Mouse (Mus musculus): ENCODE data around the gene Trpm6. TPM values are rescaled to one million over a fixed set of nuclear protein-coding genes. Genes with fewer than 3 reads are reported as not detected.

Trpm6 gene
- under 1 TPM; 0.36 to 0.45 TPM for total RNA-seq (2021)

- DNase-seq = peak; percentile 17
Measured at GRCm38 (mm10) chr19:18749598-18750339, at the start of gene Trpm6. Gene Trpm6, plus strand, starts transcription at chr19:18749983.

GRCm38 (mm10) chr19:18708101-18708500 is 41.7 kb upstream of the Trpm6 start:
- no peak for DNase-seq

- no peak for DNase-seq
Measured at GRCm38 (mm10) chr19:18710903-18711302, 38.9 kb upstream of the Trpm6 start.

- DNase-seq = no peak
Measured at GRCm38 (mm10) chr19:18711589-18711988, 38.2 kb upstream of the Trpm6 start.

- no peak for DNase-seq
Measured at GRCm38 (mm10) chr19:18712153-18712865, 37.5 kb upstream of the Trpm6 start.

DNA sequence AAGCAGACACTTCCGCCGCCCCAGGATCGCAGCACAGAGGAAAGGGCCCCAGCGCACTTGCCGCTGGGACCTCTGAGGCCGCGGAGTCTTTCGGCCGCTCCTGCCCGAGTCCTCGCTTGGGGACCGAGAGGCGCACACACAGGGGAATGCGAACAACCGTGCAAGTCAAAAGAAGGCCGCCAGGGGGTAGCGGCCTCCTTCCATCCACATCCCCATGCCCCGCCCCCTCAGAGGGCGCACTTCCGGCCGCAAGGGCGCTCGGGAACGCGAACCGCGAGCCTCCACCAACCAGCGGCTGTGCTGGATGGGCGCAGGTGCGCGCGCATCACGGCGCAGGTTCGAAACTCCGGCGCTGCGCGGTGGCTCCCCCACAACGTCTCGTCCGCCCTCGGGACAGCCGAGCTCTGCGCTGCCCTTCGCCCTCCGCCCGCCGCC is 36.9 kb upstream of the Trpm6 start, which contains the start of gene D030056L22Rik:
Gene D030056L22Rik, plus strand, starts transcription at position 328 of the 435 bp plus-strand sequence.
- DNase-seq = peak; percentile 98

DNA sequence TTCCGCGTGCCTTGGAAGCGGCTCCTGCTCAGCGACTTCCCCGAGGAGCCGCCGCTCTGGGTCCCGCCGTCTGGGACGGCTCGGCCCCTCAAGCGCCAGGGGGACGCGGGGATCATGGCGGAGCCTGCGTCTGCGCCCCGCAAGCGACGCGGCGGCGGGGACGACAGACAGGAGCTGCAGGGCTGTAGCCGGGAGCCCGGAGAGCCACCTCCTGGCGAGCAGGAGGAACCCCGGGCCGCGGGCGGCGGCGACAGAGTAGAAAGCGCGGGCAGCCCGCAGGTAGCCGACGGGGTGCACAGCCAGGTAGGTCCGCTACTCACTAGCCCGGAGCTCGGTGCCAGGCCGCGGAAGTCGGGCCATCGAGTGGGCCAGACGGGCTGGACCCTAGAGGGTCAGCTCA is 36.4 kb upstream of the Trpm6 start:
- peak; percentile 64 for DNase-seq

- peak; percentile 80 for DNase-seq
Measured at GRCm38 (mm10) chr19:18716374-18716773, 33.4 kb upstream of the Trpm6 start.

DNA sequence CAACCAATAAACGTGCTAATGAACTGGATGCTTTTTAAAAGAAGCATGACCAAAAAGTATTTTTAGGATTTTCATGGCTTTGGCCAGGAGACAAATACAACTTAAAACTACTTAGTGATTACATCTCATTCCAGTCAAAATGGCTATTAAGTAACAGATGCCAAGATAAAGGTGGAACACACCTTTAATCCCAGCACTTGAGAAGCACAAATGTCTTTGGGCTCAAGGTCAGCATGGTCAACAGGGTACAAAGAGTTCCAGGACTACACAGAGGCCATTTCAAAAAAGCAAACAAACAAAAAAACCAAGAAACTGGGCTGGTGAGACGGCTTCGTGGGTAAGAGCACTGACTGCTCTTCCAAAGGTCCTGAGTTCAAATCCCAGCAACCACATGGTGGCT is 29.4 kb upstream of the Trpm6 start:
- no peak for DNase-seq

GRCm38 (mm10) chr19:18725186-18725585 is 24.6 kb upstream of the Trpm6 start:
- no peak for DNase-seq

- no peak for DNase-seq
Measured at GRCm38 (mm10) chr19:18730255-18730654, 19.5 kb upstream of the Trpm6 start.

DNA sequence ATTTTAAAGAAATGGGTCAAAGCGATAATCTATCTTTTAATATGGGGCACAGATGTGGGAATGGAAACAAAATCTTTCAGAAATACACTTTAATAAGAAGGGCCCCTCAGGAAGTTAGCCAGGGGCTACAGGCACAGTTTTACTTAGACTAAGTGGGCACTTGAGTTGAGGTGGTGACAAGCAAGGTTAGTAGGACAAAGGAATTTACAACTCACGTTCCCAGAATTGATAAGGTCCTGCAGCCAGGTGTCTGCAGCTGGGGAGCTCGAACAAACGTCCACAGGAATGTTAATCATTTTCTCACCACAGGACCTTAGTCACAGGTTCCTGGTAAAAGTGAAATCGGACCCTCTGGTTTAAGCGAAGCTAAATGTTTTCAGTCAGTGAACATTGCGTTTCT is 18.7 kb upstream of the Trpm6 start:
- no peak for DNase-seq

- no peak for DNase-seq
Measured at GRCm38 (mm10) chr19:18735901-18736300, 13.9 kb upstream of the Trpm6 start.

DNA sequence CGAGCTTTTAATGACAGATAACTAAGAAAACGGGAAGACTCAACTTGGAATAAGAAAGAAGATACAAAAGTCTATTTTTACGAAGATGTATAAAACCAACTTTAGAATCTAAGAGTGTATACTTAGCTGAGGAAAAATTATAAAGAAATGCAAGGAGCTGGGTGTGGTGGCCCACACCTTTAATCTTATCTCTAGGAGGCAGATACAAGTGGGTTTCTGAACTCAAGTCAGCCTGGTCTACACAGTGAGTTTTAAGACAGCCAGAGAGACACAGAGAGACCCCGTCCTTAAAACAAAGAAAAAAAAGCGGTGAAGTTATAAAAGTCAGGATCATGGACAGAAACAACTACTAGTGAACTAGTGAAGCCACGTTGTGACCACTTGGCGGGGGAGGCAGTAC is 10.6 kb upstream of the Trpm6 start:
- DNase-seq = no peak

DNA sequence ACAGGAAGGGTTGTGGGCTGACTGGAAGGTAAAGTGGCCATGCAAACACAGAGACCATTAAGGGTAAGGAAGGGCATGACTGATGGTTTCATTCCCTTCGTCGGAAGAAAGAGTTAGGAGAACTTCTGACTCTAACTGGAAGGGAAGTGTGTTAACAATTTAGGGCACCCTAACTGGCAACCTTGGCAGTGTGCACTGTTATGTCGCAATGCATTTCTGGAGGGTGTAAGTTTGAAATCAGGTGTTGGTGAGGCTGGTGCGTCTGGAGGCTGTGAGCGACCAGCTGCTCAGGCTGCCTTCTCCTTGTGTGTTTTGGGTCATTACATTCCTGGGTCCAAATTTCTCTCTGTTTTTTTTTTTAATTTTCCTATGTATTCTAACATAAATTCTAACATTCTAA is 5.8 kb upstream of the Trpm6 start:
- DNase-seq = no peak

- no peak for DNase-seq
Measured at GRCm38 (mm10) chr19:18746576-18747340, 3.0 kb upstream of the Trpm6 start.

DNA sequence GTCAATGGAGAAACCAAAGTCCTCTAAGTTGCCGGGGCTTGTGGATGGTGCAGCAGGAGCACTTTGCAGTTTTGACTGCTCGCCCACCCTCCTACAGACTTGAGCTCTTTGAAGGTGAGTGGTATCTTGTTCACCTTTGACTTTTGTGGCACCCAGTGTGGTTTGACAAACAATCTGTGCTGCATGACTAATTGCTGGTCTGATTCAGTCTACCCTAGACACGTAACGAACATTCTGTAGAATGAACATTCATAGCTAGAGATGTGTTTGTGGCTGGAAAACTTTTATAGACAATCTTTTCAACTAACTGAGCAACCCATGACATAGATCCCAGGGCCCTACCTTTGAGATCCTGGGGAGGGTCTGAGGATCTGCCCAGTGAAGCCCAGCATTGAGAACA is 2.4 kb upstream of the Trpm6 start:
- DNase-seq = no peak

- DNase-seq = no peak
Measured at GRCm38 (mm10) chr19:18757191-18757590, 7.4 kb downstream of the Trpm6 start.

DNA sequence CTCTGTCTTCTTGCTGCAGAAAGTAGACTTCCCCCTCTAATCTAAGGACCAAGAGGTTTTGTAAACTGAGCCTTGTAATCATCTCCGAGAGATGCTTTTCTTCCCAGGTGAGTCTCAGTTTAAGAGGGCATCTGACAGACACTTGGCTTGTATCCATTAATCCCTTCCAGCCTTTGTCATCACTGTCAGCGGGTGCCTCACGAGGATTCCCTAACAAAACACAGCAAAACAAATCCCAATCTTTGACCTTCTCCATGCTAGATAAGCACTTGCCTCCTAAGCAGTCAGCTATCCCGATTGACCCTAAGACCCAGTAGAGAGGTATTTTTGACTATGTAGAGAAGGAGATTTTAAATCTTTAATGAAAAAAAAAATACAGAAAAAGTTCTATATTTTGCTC is 7.9 kb downstream of the Trpm6 start:
- DNase-seq = no peak

DNA sequence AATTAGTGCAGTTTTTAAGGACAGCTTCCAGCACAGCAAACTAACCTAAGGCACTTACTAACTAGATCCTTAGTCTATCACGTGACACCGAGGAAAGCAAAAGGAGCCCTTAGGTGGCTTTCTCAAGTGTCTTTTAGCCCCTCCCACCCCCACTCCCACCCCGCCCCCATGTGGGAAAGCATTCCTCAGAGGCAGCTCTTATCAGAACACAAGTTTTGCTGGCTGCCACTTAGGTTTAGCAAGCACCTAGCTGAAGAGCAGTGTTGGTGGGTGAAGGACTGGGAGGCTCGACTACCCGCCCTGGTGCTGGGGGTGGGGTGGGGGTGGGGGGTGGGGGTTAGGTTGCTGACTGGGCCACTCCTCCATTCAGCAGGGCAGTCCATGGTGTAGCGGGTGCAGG is 8.5 kb downstream of the Trpm6 start:
- DNase-seq = no peak

DNA sequence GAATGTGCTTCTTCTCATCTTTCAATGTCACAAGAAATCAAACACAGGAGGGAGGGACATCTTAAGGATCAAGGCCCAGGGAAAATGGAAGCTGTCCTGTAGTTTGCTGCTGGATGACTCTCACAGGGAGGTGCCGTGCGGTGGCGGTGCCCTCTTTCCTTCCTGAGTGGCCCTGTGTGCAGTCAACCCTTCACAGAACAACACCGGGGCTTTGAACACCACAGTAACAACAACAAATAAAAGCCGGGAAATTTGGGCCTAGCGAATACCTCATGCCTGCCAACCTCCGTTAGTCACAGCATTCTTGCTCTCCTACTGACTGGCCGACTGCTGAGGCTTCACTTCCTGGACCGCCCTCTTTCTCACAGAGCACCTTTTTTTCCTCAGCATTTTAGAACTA is 9.1 kb downstream of the Trpm6 start:
- no peak for DNase-seq

- no peak for DNase-seq
Measured at GRCm38 (mm10) chr19:18766399-18766798, 16.6 kb downstream of the Trpm6 start.

DNA sequence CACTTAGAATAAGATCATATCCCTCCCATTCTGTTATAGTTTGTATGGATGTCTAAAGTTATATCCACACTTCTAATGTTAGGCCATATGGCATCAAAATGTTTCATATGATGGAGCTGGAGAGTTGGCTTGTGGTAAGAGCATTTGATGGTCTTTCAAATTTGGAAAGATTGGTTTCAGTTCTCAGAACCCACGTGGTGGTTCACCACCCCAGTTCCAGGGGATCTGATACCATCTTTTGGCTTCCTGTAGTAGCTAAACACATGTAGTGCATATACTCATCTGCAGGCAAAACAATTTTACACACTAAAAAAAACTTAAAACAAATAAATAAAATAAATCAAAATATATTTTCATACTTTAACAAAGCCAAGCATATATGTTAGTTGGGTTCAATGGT is 21.3 kb downstream of the Trpm6 start:
- no peak for DNase-seq
